ENCODE assay signal across 9 mouse cellular contexts in genomic region chr10:13446791-13447249, GRCm38 (mm10). TPM values are rescaled to one million over a fixed set of nuclear protein-coding genes. Genes with fewer than 3 reads are reported as not detected.
DNase-seq lines count a peak whose midpoint lies in the region; ATAC-seq and TF ChIP-seq lines count a peak whose summit lies in the region.
"Had no signal": no experiment of that assay in that cellular context is flagged by ENCODE, and none has a peak within 500 bp of the region (broad histone marks: within the 10 kb centered on the region; RNA-seq: fewer than 3 reads in every experiment).

No protein-coding gene starts in this region.

- no peak overlapping the region for H3K4me2 ChIP-seq in embryonic facial prominence, embryonic 15.5 days (replicated peaks)
- no peak overlapping the region for H3K4me2 ChIP-seq in stomach, postnatal 0 days (replicated peaks; ENCODE audit: low read depth)
- H3K4me2 ChIP-seq: liver, embryonic 15.5 days had no signal

- TF ChIP-seq POLR2A in lung, adult 2 months (IDR thresholded peaks at IDR 0.05; ENCODE audit: borderline replicate concordance, extremely low read depth, low read depth, low read length) = no peak

- no peaks in the 10 kb centered on the region for H3K27me3 ChIP-seq in embryonic facial prominence, embryonic 15.5 days
- no peaks in the 10 kb centered on the region for H3K27me3 ChIP-seq in stomach, postnatal 0 days (ENCODE audit: control insufficient read depth, insufficient read depth, low read length)
- H3K27me3 ChIP-seq: liver, embryonic 15.5 days had no signal

- H3K4me3 ChIP-seq in embryonic facial prominence, embryonic 15.5 days (replicated peaks) = no peak overlapping the region
- no peak overlapping the region for H3K4me3 ChIP-seq in lung, adult 2 months (replicated peaks; ENCODE audit: extremely low read depth, low read depth, low read length)
- no peak overlapping the region for H3K4me3 ChIP-seq in stomach, postnatal 0 days (ENCODE audit: low read depth, low read length)
- H3K4me3 ChIP-seq: liver, embryonic 15.5 days had no signal

- no peak overlapping the region for H3K27ac ChIP-seq in embryonic facial prominence, embryonic 15.5 days (replicated peaks)
- H3K27ac ChIP-seq in stomach, postnatal 0 days (replicated peaks) = peak overlapping the region; percentile 30; the same call in 1 of the 2 replicates
- H3K27ac ChIP-seq: liver, embryonic 15.5 days had no signal

- no peak overlapping the region for H3K9ac ChIP-seq in embryonic facial prominence, embryonic 15.5 days
- no peak overlapping the region for H3K9ac ChIP-seq in stomach, postnatal 0 days (ENCODE audit: low read length)
- H3K9ac ChIP-seq: liver, embryonic 15.5 days had no signal

- 43% methylated on average over 3 of the region's 3 CpGs for WGBS in embryonic facial prominence, embryonic 15.5 days
- 27% methylated on average over 3 of the region's 3 CpGs for WGBS in lung, adult 2 months
- 20% methylated on average over 3 of the region's 3 CpGs for WGBS in stomach, postnatal 0 days

- ATAC-seq in embryonic facial prominence, embryonic 15.5 days (ENCODE audit: insufficient number of reproducible peaks, low FRiP score, low TSS enrichment, low read depth) = peak; percentile 64
- ATAC-seq in hematopoietic stem cell, adult 5-6 weeks (replicated peaks in 1 of 2; ENCODE audit: insufficient read depth in 1 of 2, low FRiP score in 2 of 2, low TSS enrichment in 1 of 2, low read depth in 1 of 2, poor library complexity in 2 of 2, severe bottlenecking in 2 of 2) = peak; percentile 51 to 52
- peak; percentile 92 for ATAC-seq in stomach, postnatal 0 days (ENCODE audit: low FRiP score, low TSS enrichment)

- no peak for TF ChIP-seq CTCF in lung, adult 2 months (IDR thresholded peaks at IDR 0.05; ENCODE audit: insufficient read depth, low read length)
- no peak for TF ChIP-seq CTCF in stomach, postnatal 0 days (IDR thresholded peaks at IDR 0.05; ENCODE audit: low read depth)

- peaks cover 12% of the 10 kb centered on the region for H3K4me1 ChIP-seq in embryonic facial prominence, embryonic 15.5 days
- H3K4me1 ChIP-seq in lung, adult 2 months (ENCODE audit: control insufficient read depth, insufficient read depth, low read length) = no peaks in the 10 kb centered on the region
- H3K4me1 ChIP-seq in stomach, postnatal 0 days (replicated peaks; ENCODE audit: control insufficient read depth, insufficient read depth) = no peaks in the 10 kb centered on the region

- DNase-seq in 3134 (ENCODE audit: extremely low read depth, insufficient read length, low spot score) = peak; percentile 9
- peak; percentile 34 for DNase-seq in T-cell, adult 2 months (ENCODE audit: low spot score)
- DNase-seq in lung, adult 2 months = peak; percentile 73
- peak; percentile 87 for DNase-seq in stomach, postnatal 0 days (ENCODE audit: low spot score)
- no peak for DNase-seq in spleen, adult 18-20 months
- DNase-seq in B cell, adult 2 months = no peak

- no peaks in the 10 kb centered on the region for H3K36me3 ChIP-seq in embryonic facial prominence, embryonic 15.5 days
- no peaks in the 10 kb centered on the region for H3K36me3 ChIP-seq in stomach, postnatal 0 days (ENCODE audit: control insufficient read depth, insufficient read depth, low read length)
- H3K36me3 ChIP-seq: liver, embryonic 15.5 days had no signal

- no peaks in the 10 kb centered on the region for H3K9me3 ChIP-seq in embryonic facial prominence, embryonic 15.5 days (replicated peaks)
- no peaks in the 10 kb centered on the region for H3K9me3 ChIP-seq in stomach, postnatal 0 days (ENCODE audit: control insufficient read depth, low read length)
- H3K9me3 ChIP-seq: liver, embryonic 15.5 days had no signal

- no peak for TF ChIP-seq EP300 in stomach, postnatal 0 days (optimal IDR thresholded peaks at IDR 0.05)

RNA-seq across cellular contexts. Expression of gene Phactr2, which starts 27.4 kb away (rescaled TPM):
- 27.9 and 30.1 TPM in 2 replicates for polyA plus RNA-seq in embryonic facial prominence, embryonic 15.5 days (2015; fragmentation: Nextera tagmentation; extraction: Ambion mirVana)
- 36.4 and 43.2 TPM in 2 replicates for total RNA-seq in hematopoietic stem cell, adult 5-6 weeks (2017)
- polyA plus RNA-seq in lung, adult 2 months (2012; rRNA removed) = 21.2 and 33.5 TPM in 2 replicates
- polyA plus RNA-seq in stomach, postnatal 0 days (2015; fragmentation: Nextera tagmentation; extraction: Ambion mirVana) = 16.8 and 19.6 TPM in 2 replicates

RNA-seq across cellular contexts. Expression of gene Fuca2, which starts 52.5 kb away (rescaled TPM):
- 63.0 and 67.3 TPM in 2 replicates for polyA plus RNA-seq in embryonic facial prominence, embryonic 15.5 days (2015; fragmentation: Nextera tagmentation; extraction: Ambion mirVana)
- total RNA-seq in hematopoietic stem cell, adult 5-6 weeks (2017) = 52.5 and 62.3 TPM in 2 replicates
- polyA plus RNA-seq in lung, adult 2 months (2012; rRNA removed) = 21.4 and 22.7 TPM in 2 replicates
- 97.3 and 100 TPM in 2 replicates for polyA plus RNA-seq in stomach, postnatal 0 days (2015; fragmentation: Nextera tagmentation; extraction: Ambion mirVana)

Comparison
In these comparisons a context has a peak if more than half of its experiments do, and no peak if none do; other contexts are left out.
1. DNase-seq: peak in 3134 (single experiment), T-cell, adult 2 months (single experiment), lung, adult 2 months (single experiment) and stomach, postnatal 0 days (single experiment); none in spleen, adult 18-20 months (0 of 2) and B cell, adult 2 months (0 of 2).
2. Peak in every context shown above with its lines, with median percentiles within 50 percentile points of each other: ATAC-seq.